Mouse (Mus musculus): ENCODE results near the gene Reg3b.

DNA sequence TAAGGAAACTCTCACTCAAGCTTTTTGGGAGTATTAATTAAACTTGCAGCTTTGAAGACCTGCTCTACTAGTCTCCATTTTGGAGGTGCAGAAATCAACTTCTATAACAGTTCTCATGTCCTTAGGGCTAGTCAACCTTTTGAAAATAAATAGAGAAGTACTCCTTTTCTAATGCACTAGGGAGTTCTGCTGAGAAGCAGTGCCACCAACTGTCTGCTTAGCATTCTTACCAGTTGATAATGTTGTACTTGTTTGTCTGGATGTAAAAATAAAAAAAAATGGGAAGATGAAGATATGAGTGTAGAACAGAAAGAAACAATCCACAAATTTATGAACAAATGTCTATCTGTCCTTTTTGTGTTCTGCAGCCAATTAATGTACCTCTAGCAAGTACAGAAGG, 42.7 kb upstream of the Reg3b start:
- TF ChIP-seq GATA1 (IDR thresholded peaks at IDR 0.05; ENCODE audit: borderline replicate concordance, low read length) (no peak), FLI1 (IDR thresholded peaks at IDR 0.05; ENCODE audit: low read length) (no peak)

Measured in megakaryocyte, embryonic 14.5 days (primary cell).